In the genomic region with DNA sequence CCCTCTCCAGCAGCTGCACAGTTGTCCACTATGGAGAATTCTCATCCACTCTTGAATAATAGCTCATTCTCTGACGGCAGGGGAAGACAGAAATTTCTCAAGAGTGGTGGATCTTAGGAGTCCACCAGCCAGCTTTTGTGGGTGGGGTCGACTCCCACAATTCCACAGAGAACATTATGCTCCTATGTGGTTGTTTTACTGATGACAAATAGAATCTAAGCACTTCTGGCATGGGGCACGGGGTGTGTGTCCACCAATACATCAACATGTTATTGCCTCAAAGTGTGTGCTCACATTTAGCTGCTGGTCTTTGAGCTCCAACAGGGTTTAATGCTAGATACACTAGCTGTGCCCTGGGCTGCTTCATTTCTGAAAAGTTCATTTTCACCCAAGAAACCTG, we compare ENCODE assay signal across 21 mouse cellular contexts. TPM values are rescaled to one million over a fixed set of nuclear protein-coding genes. Genes with fewer than 3 reads are reported as not detected.
DNase-seq lines count a peak whose midpoint lies in the region; ATAC-seq lines count a peak whose summit lies in the region.
"Had no signal": no experiment of that assay in that cellular context is flagged by ENCODE, and none has a peak within 500 bp of the region (broad histone marks: within the 10 kb centered on the region; RNA-seq: fewer than 3 reads in every experiment).

No protein-coding gene starts in this region.

- peaks cover 96% of the 10 kb centered on the region for H3K27me3 ChIP-seq in hindbrain, embryonic 11.5 days (ENCODE audit: control insufficient read depth, insufficient read depth, low read length)
- peaks cover 100% of the 10 kb centered on the region for H3K27me3 ChIP-seq in hindbrain, embryonic 10.5 days (ENCODE audit: insufficient read depth, poor library complexity, severe bottlenecking)
- peaks cover 99% of the 10 kb centered on the region for H3K27me3 ChIP-seq in neural tube, embryonic 11.5 days (ENCODE audit: control insufficient read depth, insufficient read depth, low read length)

- DNase-seq in gastrocnemius, adult 18-20 months (ENCODE audit: low spot score): peak; percentile 61
- no peak for DNase-seq in gastrocnemius, adult 8-10 months (ENCODE audit: low spot score in 2 of 2)
- DNase-seq in hindbrain, embryonic 11.5 days (ENCODE audit: low spot score): peak; percentile 14
- DNase-seq in hindbrain, embryonic 10.5 days (ENCODE audit: low spot score): no peak
- DNase-seq in NIH3T3 (ENCODE audit: low read depth): peak; percentile 61
- peak; percentile 8 for DNase-seq in neural tube, embryonic 11.5 days (ENCODE audit: low spot score)
- no peak for DNase-seq in thymus, postnatal 0 days (ENCODE audit: low spot score)
- DNase-seq: adrenal gland, postnatal 25 days; B cell, adult 2 months; cerebellum, adult 18-20 months; cerebellum, adult 9-11 months; cerebellum, postnatal 36 days; forebrain, postnatal 0 days had no signal

- no peak overlapping the region for H3K4me3 ChIP-seq in hindbrain, embryonic 11.5 days (ENCODE audit: low read depth, low read length)
- no peak overlapping the region for H3K4me3 ChIP-seq in hindbrain, embryonic 10.5 days
- H3K4me3 ChIP-seq in neural tube, embryonic 11.5 days (ENCODE audit: low read depth, low read length): no peak overlapping the region
- H3K4me3 ChIP-seq: embryonic facial prominence, embryonic 13.5 days; forebrain, embryonic 13.5 days; heart, embryonic 12.5 days; hindbrain, embryonic 12.5 days had no signal

- no peaks in the 10 kb centered on the region for H3K9me3 ChIP-seq in hindbrain, embryonic 11.5 days (ENCODE audit: control insufficient read depth, low read length)
- H3K9me3 ChIP-seq in hindbrain, embryonic 10.5 days: no peaks in the 10 kb centered on the region
- H3K9me3 ChIP-seq in neural tube, embryonic 11.5 days (ENCODE audit: control insufficient read depth, low read length): no peaks in the 10 kb centered on the region
- H3K9me3 ChIP-seq: embryonic facial prominence, embryonic 13.5 days; forebrain, embryonic 13.5 days; heart, embryonic 12.5 days; hindbrain, embryonic 12.5 days had no signal

- no peak overlapping the region for H3K4me2 ChIP-seq in hindbrain, embryonic 11.5 days (replicated peaks; ENCODE audit: low read depth, low read length)
- no peak overlapping the region for H3K4me2 ChIP-seq in neural tube, embryonic 11.5 days (ENCODE audit: low read depth)
- H3K4me2 ChIP-seq: embryonic facial prominence, embryonic 13.5 days; forebrain, embryonic 13.5 days; heart, embryonic 12.5 days; hindbrain, embryonic 12.5 days had no signal

- no peaks in the 10 kb centered on the region for H3K4me1 ChIP-seq in hindbrain, embryonic 11.5 days (replicated peaks; ENCODE audit: control insufficient read depth, insufficient read depth, low read length)
- peaks cover 12% of the 10 kb centered on the region for H3K4me1 ChIP-seq in hindbrain, embryonic 10.5 days (replicated peaks)
- no peaks in the 10 kb centered on the region for H3K4me1 ChIP-seq in neural tube, embryonic 11.5 days (ENCODE audit: control insufficient read depth, insufficient read depth, low read length)
- H3K4me1 ChIP-seq: forebrain, embryonic 13.5 days; hindbrain, embryonic 12.5 days had no signal

- no peak for ATAC-seq in hindbrain, embryonic 11.5 days (ENCODE audit: low FRiP score)
- ATAC-seq in neural tube, embryonic 11.5 days (ENCODE audit: insufficient read depth, low FRiP score, low TSS enrichment): no peak
- ATAC-seq: CD4-positive, CD25-positive, alpha-beta regulatory T cell, adult 4 months; forebrain, embryonic 13.5 days; forebrain, postnatal 0 days; hindbrain, embryonic 16.5 days; inflammation-experienced regulatory T-cells, adult 6 months had no signal

- H3K27ac ChIP-seq in hindbrain, embryonic 11.5 days (ENCODE audit: low read depth, low read length): no peak overlapping the region
- H3K27ac ChIP-seq in hindbrain, embryonic 10.5 days: no peak overlapping the region
- H3K27ac ChIP-seq in neural tube, embryonic 11.5 days (ENCODE audit: low read depth, low read length): no peak overlapping the region
- H3K27ac ChIP-seq: embryonic facial prominence, embryonic 13.5 days; forebrain, embryonic 13.5 days; hindbrain, embryonic 12.5 days had no signal

- 37% methylated on average over 3 of the region's 3 CpGs for WGBS in hindbrain, embryonic 11.5 days
- 39% methylated on average over 3 of the region's 3 CpGs for WGBS in hindbrain, embryonic 10.5 days
- 28% methylated on average over 3 of the region's 3 CpGs for WGBS in neural tube, embryonic 11.5 days

- H3K9ac ChIP-seq in hindbrain, embryonic 11.5 days (ENCODE audit: low read depth, low read length): no peak overlapping the region
- H3K9ac ChIP-seq in neural tube, embryonic 11.5 days (ENCODE audit: low read length): no peak overlapping the region
- H3K9ac ChIP-seq: embryonic facial prominence, embryonic 13.5 days; forebrain, embryonic 13.5 days; forebrain, postnatal 0 days; heart, embryonic 12.5 days; hindbrain, embryonic 12.5 days had no signal

- no peaks in the 10 kb centered on the region for H3K36me3 ChIP-seq in hindbrain, embryonic 11.5 days (ENCODE audit: control insufficient read depth, insufficient read depth, low read length)
- no peaks in the 10 kb centered on the region for H3K36me3 ChIP-seq in hindbrain, embryonic 10.5 days
- no peaks in the 10 kb centered on the region for H3K36me3 ChIP-seq in neural tube, embryonic 11.5 days (ENCODE audit: control insufficient read depth, insufficient read depth, low read length)
- H3K36me3 ChIP-seq: embryonic facial prominence, embryonic 13.5 days; G1E; heart, embryonic 12.5 days; hindbrain, embryonic 12.5 days had no signal

RNA-seq across cellular contexts. Expression of a gene that starts 6.4 kb away (rescaled TPM):
- 100 to 1,000 TPM; 125 to 144 TPM for total RNA-seq in gastrocnemius, adult 18-20 months (2021)
- total RNA-seq in gastrocnemius, adult 8-10 months (2022): 100 to 1,000 TPM; 147 to 173 (median 156) TPM
- polyA plus RNA-seq in hindbrain, embryonic 11.5 days (2014; fragmentation: Nextera tagmentation; extraction: Ambion mirVana): 4.2 and 4.9 TPM in 2 replicates
- 2.2 and 2.3 TPM in 2 replicates for polyA plus RNA-seq in hindbrain, embryonic 10.5 days (2016; fragmentation: Nextera tagmentation; extraction: Ambion mirVana)
- 2.1 and 2.6 TPM in 2 replicates for polyA plus RNA-seq in neural tube, embryonic 11.5 days (2014; fragmentation: Nextera tagmentation; extraction: Ambion mirVana)
- 0.06 and 0.12 TPM in 2 replicates for polyA plus RNA-seq in thymus, postnatal 0 days (2015; fragmentation: Nextera tagmentation; extraction: Ambion mirVana)
- polyA plus RNA-seq: CD4-positive, CD25-positive, alpha-beta regulatory T cell, adult 4 months; G1E; inflammation-experienced regulatory T-cells, adult 6 months had no signal

Comparison
In these comparisons a context has a peak if more than half of its experiments do, and no peak if none do; other contexts are left out.
1. DNase-seq: peak in gastrocnemius, adult 18-20 months (single experiment), hindbrain, embryonic 11.5 days (single experiment), NIH3T3 (single experiment) and neural tube, embryonic 11.5 days (single experiment); none in gastrocnemius, adult 8-10 months (0 of 2), hindbrain, embryonic 10.5 days (single experiment) and thymus, postnatal 0 days (single experiment).